In the genomic region with DNA sequence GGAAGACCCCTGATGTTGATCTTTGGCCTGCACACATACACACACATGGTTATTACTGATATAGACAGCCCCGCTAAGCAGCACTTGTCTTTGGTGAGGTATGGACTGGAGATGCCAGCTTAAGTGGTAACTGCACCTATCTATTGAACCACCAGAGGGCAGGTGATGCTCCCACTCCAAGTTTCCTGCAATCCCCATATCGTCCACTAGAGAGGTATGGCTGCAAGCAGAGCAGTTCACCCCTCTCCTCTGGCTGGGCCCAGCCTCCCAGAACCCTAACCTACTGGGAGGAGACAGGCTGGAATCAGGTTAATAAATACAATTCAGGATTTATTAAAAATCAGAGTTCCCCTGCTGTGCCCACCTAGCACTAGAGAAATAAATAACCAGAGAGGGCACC, we compare ENCODE assay signal across 8 mouse cellular contexts. TPM values are rescaled to one million over a fixed set of nuclear protein-coding genes. Genes with fewer than 3 reads are reported as not detected.
A peak's percentile ranks its signal among the peaks of the same experiment; 100 is the strongest.
DNase-seq lines count a peak whose midpoint lies in the region; ATAC-seq and TF ChIP-seq lines count a peak whose summit lies in the region.

No protein-coding gene starts in this region.

- 19% methylated on average over 2 of the region's 2 CpGs for WGBS in bone marrow, adult 2 months
- 21% methylated on average over 2 of the region's 2 CpGs for WGBS in heart, embryonic 16.5 days
- WGBS in kidney, postnatal 0 days = 29% methylated on average over 2 of the region's 2 CpGs
- WGBS in liver, embryonic 15.5 days (ENCODE audit: insufficient replicate concordance) = 10% methylated on average over 2 of the region's 2 CpGs
- WGBS in stomach, postnatal 0 days = 13% methylated on average over 2 of the region's 2 CpGs

- TF ChIP-seq EP300 in stomach, postnatal 0 days (optimal IDR thresholded peaks at IDR 0.05) = no peak

- no peak overlapping the region for H3K9ac ChIP-seq in heart, embryonic 16.5 days (ENCODE audit: low read length)
- H3K9ac ChIP-seq in kidney, postnatal 0 days (ENCODE audit: low read depth, low read length) = no peak overlapping the region
- H3K9ac ChIP-seq in liver, embryonic 15.5 days = no peak overlapping the region
- H3K9ac ChIP-seq in stomach, postnatal 0 days (ENCODE audit: low read length) = no peak overlapping the region

- peaks cover 52% of the 10 kb centered on the region for H3K36me3 ChIP-seq in heart, embryonic 16.5 days (ENCODE audit: control insufficient read depth, insufficient read depth)
- peaks cover 43% of the 10 kb centered on the region for H3K36me3 ChIP-seq in kidney, postnatal 0 days (ENCODE audit: insufficient read depth, low read length)
- H3K36me3 ChIP-seq in liver, embryonic 15.5 days (replicated peaks) = peaks cover 81% of the 10 kb centered on the region
- H3K36me3 ChIP-seq in stomach, postnatal 0 days (ENCODE audit: control insufficient read depth, insufficient read depth, low read length) = peaks cover 28% of the 10 kb centered on the region

- H3K9me3 ChIP-seq in heart, embryonic 16.5 days (replicated peaks; ENCODE audit: control insufficient read depth, low read length) = no peaks in the 10 kb centered on the region
- H3K9me3 ChIP-seq in kidney, postnatal 0 days (replicated peaks; ENCODE audit: low read length) = no peaks in the 10 kb centered on the region
- no peaks in the 10 kb centered on the region for H3K9me3 ChIP-seq in liver, embryonic 15.5 days (replicated peaks)
- H3K9me3 ChIP-seq in stomach, postnatal 0 days (ENCODE audit: control insufficient read depth, low read length) = no peaks in the 10 kb centered on the region

- DNase-seq in CD4-positive, CD25-positive, alpha-beta regulatory T cell, adult 2 months (ENCODE audit: low read depth, low spot score) = peak; percentile 92
- peak; percentile 96 for DNase-seq in kidney, postnatal 0 days (ENCODE audit: low spot score)
- DNase-seq in neural tube, embryonic 10.5 days (ENCODE audit: extremely low spot score, low spot score) = peak; percentile 72
- DNase-seq in stomach, postnatal 0 days (ENCODE audit: low spot score) = peak; percentile 84

- no peak overlapping the region for H3K4me3 ChIP-seq in bone marrow, adult 2 months (replicated peaks; ENCODE audit: control insufficient read depth, low read depth, low read length)
- no peak overlapping the region for H3K4me3 ChIP-seq in heart, embryonic 16.5 days (ENCODE audit: low read length)
- no peak overlapping the region for H3K4me3 ChIP-seq in kidney, postnatal 0 days (replicated peaks; ENCODE audit: low read depth, low read length)
- H3K4me3 ChIP-seq in liver, embryonic 15.5 days (replicated peaks) = no peak overlapping the region
- H3K4me3 ChIP-seq in stomach, postnatal 0 days (ENCODE audit: low read depth, low read length) = no peak overlapping the region

- TF ChIP-seq CTCF in bone marrow, adult 2 months (IDR thresholded peaks at IDR 0.05; ENCODE audit: control insufficient read depth, insufficient read depth, low read length) = peak; percentile 99
- TF ChIP-seq CTCF in kidney, postnatal 0 days (IDR thresholded peaks at IDR 0.05; ENCODE audit: low read depth) = peak; percentile 99
- TF ChIP-seq CTCF in stomach, postnatal 0 days (IDR thresholded peaks at IDR 0.05; ENCODE audit: low read depth) = peak; percentile 99

- no peaks in the 10 kb centered on the region for H3K27me3 ChIP-seq in heart, embryonic 16.5 days (ENCODE audit: control insufficient read depth, insufficient read depth, low read length)
- no peaks in the 10 kb centered on the region for H3K27me3 ChIP-seq in kidney, postnatal 0 days (ENCODE audit: insufficient read depth, low read length)
- H3K27me3 ChIP-seq in liver, embryonic 15.5 days = no peaks in the 10 kb centered on the region
- H3K27me3 ChIP-seq in stomach, postnatal 0 days (ENCODE audit: control insufficient read depth, insufficient read depth, low read length) = no peaks in the 10 kb centered on the region

- no peak overlapping the region for H3K27ac ChIP-seq in bone marrow, adult 2 months (ENCODE audit: control insufficient read depth, insufficient read depth, low read depth, low read length, poor library complexity)
- H3K27ac ChIP-seq in heart, embryonic 16.5 days (ENCODE audit: low read length) = no peak overlapping the region
- H3K27ac ChIP-seq in kidney, postnatal 0 days = no peak overlapping the region
- peak overlapping the region; percentile 41; the same call in 1 of the 2 replicates for H3K27ac ChIP-seq in liver, embryonic 15.5 days (replicated peaks)
- no peak overlapping the region for H3K27ac ChIP-seq in stomach, postnatal 0 days (replicated peaks)

- peak; percentile 95 for ATAC-seq in erythroid progenitor cell, adult 5-6 weeks (replicated peaks; ENCODE audit: low FRiP score, poor library complexity, severe bottlenecking)
- peak; percentile 10; the same call in 1 of the 2 replicates for ATAC-seq in heart, embryonic 16.5 days (replicated peaks; ENCODE audit: extremely low read depth, insufficient read depth, low FRiP score)
- peak; percentile 63 for ATAC-seq in kidney, postnatal 0 days (replicated peaks; ENCODE audit: low FRiP score, low read depth)
- peak; percentile 66 for ATAC-seq in liver, embryonic 15.5 days (ENCODE audit: insufficient read depth)
- ATAC-seq in stomach, postnatal 0 days (ENCODE audit: low FRiP score, low TSS enrichment) = peak; percentile 63

- no peak overlapping the region for H3K4me2 ChIP-seq in heart, embryonic 16.5 days (ENCODE audit: low read depth, low read length)
- no peak overlapping the region for H3K4me2 ChIP-seq in kidney, postnatal 0 days (ENCODE audit: low read length)
- no peak overlapping the region for H3K4me2 ChIP-seq in liver, embryonic 15.5 days
- H3K4me2 ChIP-seq in stomach, postnatal 0 days (replicated peaks; ENCODE audit: low read depth) = no peak overlapping the region

- H3K4me1 ChIP-seq in bone marrow, adult 2 months (ENCODE audit: control insufficient read depth, insufficient read depth, low read length) = no peaks in the 10 kb centered on the region; the same call in 1 of the 2 replicates
- H3K4me1 ChIP-seq in heart, embryonic 16.5 days (ENCODE audit: control insufficient read depth, insufficient read depth, low read length) = peaks cover 25% of the 10 kb centered on the region
- H3K4me1 ChIP-seq in kidney, postnatal 0 days (replicated peaks; ENCODE audit: insufficient read depth, low read length) = peaks cover 24% of the 10 kb centered on the region; the same call in 1 of the 2 replicates
- peaks cover 57% of the 10 kb centered on the region for H3K4me1 ChIP-seq in liver, embryonic 15.5 days (replicated peaks)
- H3K4me1 ChIP-seq in stomach, postnatal 0 days (replicated peaks; ENCODE audit: control insufficient read depth, insufficient read depth) = peaks cover 8% of the 10 kb centered on the region

- TF ChIP-seq POLR2A in bone marrow, adult 2 months (IDR thresholded peaks at IDR 0.05; ENCODE audit: borderline replicate concordance, control insufficient read depth, low read depth, low read length) = no peak

RNA-seq across cellular contexts. Expression of a gene that starts 6.3 kb away (rescaled TPM):
- polyA plus RNA-seq in bone marrow, adult 2 months (2011; ENCODE audit: insufficient read depth, insufficient read length, low replicate concordance, missing spikeins) = 20.6 and 30.0 TPM in 2 replicates
- total RNA-seq in erythroid progenitor cell, adult 5-6 weeks (2015; ENCODE audit: low replicate concordance) = 11.3 and 35.3 TPM in 2 replicates
- 14.6 and 16.1 TPM in 2 replicates for total RNA-seq in erythroid progenitor cell, adult 5-6 weeks (2017; ENCODE audit: low replicate concordance)
- polyA plus RNA-seq in heart, embryonic 16.5 days (2015; fragmentation: Nextera tagmentation; extraction: Ambion mirVana) = 37.3 and 39.1 TPM in 2 replicates
- polyA plus RNA-seq in kidney, postnatal 0 days (2015; fragmentation: Nextera tagmentation; extraction: Ambion mirVana) = 79.2 and 79.6 TPM in 2 replicates
- 27.5 and 32.4 TPM in 2 replicates for polyA plus RNA-seq in liver, embryonic 15.5 days (2015; fragmentation: Nextera tagmentation; extraction: Ambion mirVana)
- 22.4 and 26.9 TPM in 2 replicates for polyA plus RNA-seq in stomach, postnatal 0 days (2015; fragmentation: Nextera tagmentation; extraction: Ambion mirVana)

RNA-seq across cellular contexts. Expression of a gene that starts 17.4 kb away (rescaled TPM):
- 10.4 and 17.8 TPM in 2 replicates for polyA plus RNA-seq in bone marrow, adult 2 months (2011; ENCODE audit: insufficient read depth, insufficient read length, low replicate concordance, missing spikeins)
- 43.2 and 79.6 TPM in 2 replicates for total RNA-seq in erythroid progenitor cell, adult 5-6 weeks (2015; ENCODE audit: low replicate concordance)
- 35.9 and 76.8 TPM in 2 replicates for total RNA-seq in erythroid progenitor cell, adult 5-6 weeks (2017; ENCODE audit: low replicate concordance)
- 17.7 TPM in 2 replicates for polyA plus RNA-seq in heart, embryonic 16.5 days (2015; fragmentation: Nextera tagmentation; extraction: Ambion mirVana)
- 18.2 and 19.9 TPM in 2 replicates for polyA plus RNA-seq in kidney, postnatal 0 days (2015; fragmentation: Nextera tagmentation; extraction: Ambion mirVana)
- polyA plus RNA-seq in liver, embryonic 15.5 days (2015; fragmentation: Nextera tagmentation; extraction: Ambion mirVana) = 8.1 and 11.4 TPM in 2 replicates
- 6.4 and 7.4 TPM in 2 replicates for polyA plus RNA-seq in stomach, postnatal 0 days (2015; fragmentation: Nextera tagmentation; extraction: Ambion mirVana)

RNA-seq across cellular contexts. Expression of a gene that starts 17.4 kb away (rescaled TPM):
- 48.0 and 66.6 TPM in 2 replicates for polyA plus RNA-seq in bone marrow, adult 2 months (2011; ENCODE audit: insufficient read depth, insufficient read length, low replicate concordance, missing spikeins)
- total RNA-seq in erythroid progenitor cell, adult 5-6 weeks (2015; ENCODE audit: low replicate concordance) = 174 and 194 TPM in 2 replicates
- total RNA-seq in erythroid progenitor cell, adult 5-6 weeks (2017; ENCODE audit: low replicate concordance) = 107 and 197 TPM in 2 replicates
- polyA plus RNA-seq in heart, embryonic 16.5 days (2015; fragmentation: Nextera tagmentation; extraction: Ambion mirVana) = 14.2 and 16.1 TPM in 2 replicates
- polyA plus RNA-seq in kidney, postnatal 0 days (2015; fragmentation: Nextera tagmentation; extraction: Ambion mirVana) = 43.4 and 46.6 TPM in 2 replicates
- polyA plus RNA-seq in liver, embryonic 15.5 days (2015; fragmentation: Nextera tagmentation; extraction: Ambion mirVana) = 43.3 and 44.5 TPM in 2 replicates
- polyA plus RNA-seq in stomach, postnatal 0 days (2015; fragmentation: Nextera tagmentation; extraction: Ambion mirVana) = 41.3 and 45.6 TPM in 2 replicates

RNA-seq across cellular contexts. Expression of a gene that starts 24.3 kb away (rescaled TPM):
- polyA plus RNA-seq in bone marrow, adult 2 months (2011; ENCODE audit: insufficient read depth, insufficient read length, low replicate concordance, missing spikeins) = 181 and 299 TPM in 2 replicates
- 1,034 and 1,190 TPM in 2 replicates for total RNA-seq in erythroid progenitor cell, adult 5-6 weeks (2015; ENCODE audit: low replicate concordance)
- 811 and 1,012 TPM in 2 replicates for total RNA-seq in erythroid progenitor cell, adult 5-6 weeks (2017; ENCODE audit: low replicate concordance)
- 708 and 711 TPM in 2 replicates for polyA plus RNA-seq in heart, embryonic 16.5 days (2015; fragmentation: Nextera tagmentation; extraction: Ambion mirVana)
- polyA plus RNA-seq in kidney, postnatal 0 days (2015; fragmentation: Nextera tagmentation; extraction: Ambion mirVana) = 1,409 and 1,636 TPM in 2 replicates
- 569 and 671 TPM in 2 replicates for polyA plus RNA-seq in liver, embryonic 15.5 days (2015; fragmentation: Nextera tagmentation; extraction: Ambion mirVana)
- polyA plus RNA-seq in stomach, postnatal 0 days (2015; fragmentation: Nextera tagmentation; extraction: Ambion mirVana) = 1,145 and 1,168 TPM in 2 replicates

RNA-seq across cellular contexts. Expression of a gene that starts 29.1 kb away (rescaled TPM):
- 5.2 and 8.6 TPM in 2 replicates for polyA plus RNA-seq in bone marrow, adult 2 months (2011; ENCODE audit: insufficient read depth, insufficient read length, low replicate concordance, missing spikeins)
- total RNA-seq in erythroid progenitor cell, adult 5-6 weeks (2015; ENCODE audit: low replicate concordance) = 2.9 TPM in 1 of 2 replicates, not detected in the other
- total RNA-seq in erythroid progenitor cell, adult 5-6 weeks (2017; ENCODE audit: low replicate concordance) = 2.6 and 7.1 TPM in 2 replicates
- polyA plus RNA-seq in heart, embryonic 16.5 days (2015; fragmentation: Nextera tagmentation; extraction: Ambion mirVana) = 51.5 and 60.8 TPM in 2 replicates
- 129 and 131 TPM in 2 replicates for polyA plus RNA-seq in kidney, postnatal 0 days (2015; fragmentation: Nextera tagmentation; extraction: Ambion mirVana)
- 15.2 and 16.3 TPM in 2 replicates for polyA plus RNA-seq in liver, embryonic 15.5 days (2015; fragmentation: Nextera tagmentation; extraction: Ambion mirVana)
- polyA plus RNA-seq in stomach, postnatal 0 days (2015; fragmentation: Nextera tagmentation; extraction: Ambion mirVana) = 59.0 and 61.4 TPM in 2 replicates

Comparison
In these comparisons a context has a peak if more than half of its experiments do, and no peak if none do; other contexts are left out.
1. ATAC-seq: peak in every context shown above with its lines; median percentile 95 in erythroid progenitor cell, adult 5-6 weeks; 66 in liver, embryonic 15.5 days; 63 in kidney, postnatal 0 days; 63 in stomach, postnatal 0 days; 10 in heart, embryonic 16.5 days.